Mouse (Mus musculus): ENCODE results near the gene Zbtb20. TPM values are rescaled to one million over a fixed set of nuclear protein-coding genes. Genes with fewer than 3 reads are reported as not detected.

The Zbtb20 gene
- total and polyA plus RNA-seq, 2 experiments from 2014 or later: 19.8 to 45.8 TPM

DNA sequence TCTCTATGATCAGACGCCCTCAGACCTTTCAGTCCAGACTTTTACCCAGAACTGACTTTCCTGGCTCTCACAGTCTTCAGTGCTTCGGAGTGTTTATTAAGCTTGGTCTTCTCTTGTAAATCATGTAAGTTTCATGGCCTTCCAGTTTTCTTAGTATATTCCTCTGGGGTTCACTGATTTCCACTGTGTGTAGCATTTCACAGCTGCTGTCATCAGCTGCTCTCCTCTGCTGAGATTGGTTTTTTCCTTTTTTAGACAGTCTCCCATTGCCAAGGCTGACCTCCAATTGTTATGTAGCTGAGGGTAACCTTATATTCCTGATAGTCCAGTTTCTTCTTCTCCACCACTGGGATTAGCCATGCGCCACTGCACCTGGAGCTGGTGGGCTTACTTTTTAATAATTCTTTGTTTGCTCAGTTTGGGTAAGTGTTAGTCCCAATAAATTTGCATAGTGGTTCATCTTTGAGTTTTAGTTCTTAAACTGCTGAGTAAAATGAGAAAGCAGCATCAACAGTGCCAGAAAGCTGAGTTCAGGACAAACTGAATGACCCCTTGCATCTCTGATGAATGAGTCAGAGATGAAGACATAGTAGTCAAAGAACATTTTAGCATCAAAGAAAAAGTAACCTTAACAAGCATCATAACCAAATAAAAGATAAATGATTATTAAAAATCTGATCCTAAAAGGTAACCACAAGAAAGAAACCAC is 380.7 kb downstream of the Zbtb20 start:
- TF ChIP-seq EP300 (IDR thresholded peaks at IDR 0.05; ENCODE audit: low read depth) (no peak), CTCF (IDR thresholded peaks at IDR 0.05; ENCODE audit: low read depth) (no peak)
- WGBS: 84% methylated on average over 3 of the region's 3 CpGs
- H3K4me1 ChIP-seq (ENCODE audit: control insufficient read depth, insufficient read depth): 0 out of 2 replicates have a peak, but pooled peaks cover 5% of the 10 kb centered on the region
- DNase-seq (ENCODE audit: low spot score): no peak
- H3K9ac ChIP-seq (replicated peaks; ENCODE audit: low read depth, low read length): no peak overlapping the region
- H3K36me3 ChIP-seq (replicated peaks; ENCODE audit: control insufficient read depth, insufficient read depth, low read length): no peaks in the 10 kb centered on the region
- no peak overlapping the region for H3K4me2 ChIP-seq (ENCODE audit: low read depth, low read length)
- ATAC-seq (ENCODE audit: insufficient read depth, low read depth): no peak
- H3K4me3 ChIP-seq (ENCODE audit: low read depth, low read length): no peak overlapping the region
- H3K27me3 ChIP-seq (ENCODE audit: control insufficient read depth, insufficient read depth, low read length): no peaks in the 10 kb centered on the region
- H3K27ac ChIP-seq (ENCODE audit: low read depth): no peak overlapping the region
- no peaks in the 10 kb centered on the region for H3K9me3 ChIP-seq (replicated peaks; ENCODE audit: control insufficient read depth, low read length)

- WGBS: 73% methylated on average over 1 of the region's 1 CpGs
- H3K36me3 ChIP-seq (replicated peaks; ENCODE audit: control insufficient read depth, insufficient read depth, low read length): no peaks in the 10 kb centered on the region
Observed at GRCm38 (mm10) chr16:43256900-43257281, 381.2 kb downstream of the Zbtb20 start.

GRCm38 (mm10) chr16:43259466-43259865 is 383.8 kb downstream of the Zbtb20 start:
- 66% methylated on average over 1 of the region's 1 CpGs for WGBS

More at GRCm38 (mm10) chr16:43256900-43257281, 381.2 kb downstream of the Zbtb20 start:
- Histone ChIP-seq H3K9ac (replicated peaks; ENCODE audit: low read depth, low read length) (no peak overlapping the region), H3K4me3 (ENCODE audit: low read depth, low read length) (no peak overlapping the region), H3K4me2 (ENCODE audit: low read depth, low read length) (no peak overlapping the region), H3K27ac (ENCODE audit: low read depth) (no peak overlapping the region), H3K9me3 (replicated peaks; ENCODE audit: control insufficient read depth, low read length) (no peaks in the 10 kb centered on the region), H3K27me3 (ENCODE audit: control insufficient read depth, insufficient read depth, low read length) (no peaks in the 10 kb centered on the region), H3K4me1 (ENCODE audit: control insufficient read depth, insufficient read depth) (0 out of 2 replicates have a peak, but pooled peaks cover 5% of the 10 kb centered on the region)
- ATAC-seq (ENCODE audit: insufficient read depth, low read depth) (no peak), DNase-seq (ENCODE audit: low spot score) (no peak)
- TF ChIP-seq EP300 (IDR thresholded peaks at IDR 0.05; ENCODE audit: low read depth): no peak
- TF ChIP-seq CTCF (IDR thresholded peaks at IDR 0.05; ENCODE audit: low read depth): no peak

DNA sequence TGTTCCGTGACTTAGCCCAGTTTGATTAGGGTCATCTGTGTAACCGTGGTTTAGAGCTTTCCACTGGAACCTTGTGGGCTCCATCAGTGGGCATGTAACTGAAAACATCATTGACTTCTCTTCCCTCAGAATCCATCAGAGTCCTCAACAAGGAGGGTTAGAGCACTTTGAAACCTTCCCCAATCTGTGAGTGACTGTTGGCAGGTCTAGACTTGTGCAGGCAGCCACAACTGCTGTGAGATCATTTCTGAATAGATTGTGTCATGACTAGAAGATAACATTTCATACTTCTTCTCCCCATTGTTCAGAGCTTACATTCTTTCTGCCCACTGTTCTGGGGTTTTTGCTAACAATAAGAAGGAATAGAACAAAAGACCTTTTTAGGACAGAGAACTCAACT is 385.2 kb downstream of the Zbtb20 start:
- TF ChIP-seq CTCF (IDR thresholded peaks at IDR 0.05; ENCODE audit: low read depth) (no peak), EP300 (IDR thresholded peaks at IDR 0.05; ENCODE audit: low read depth) (no peak)
- no peak overlapping the region for H3K9ac ChIP-seq (replicated peaks; ENCODE audit: low read depth, low read length)
- no peak overlapping the region for H3K4me3 ChIP-seq (ENCODE audit: low read depth, low read length)
- H3K4me2 ChIP-seq (ENCODE audit: low read depth, low read length): no peak overlapping the region
- H3K4me1 ChIP-seq (ENCODE audit: control insufficient read depth, insufficient read depth): no peaks in the 10 kb centered on the region
- H3K27me3 ChIP-seq (ENCODE audit: control insufficient read depth, insufficient read depth, low read length): no peaks in the 10 kb centered on the region
- no peak overlapping the region for H3K27ac ChIP-seq (ENCODE audit: low read depth)
- DNase-seq (ENCODE audit: low spot score): no peak
- H3K36me3 ChIP-seq (replicated peaks; ENCODE audit: control insufficient read depth, insufficient read depth, low read length): no peaks in the 10 kb centered on the region
- 71% methylated on average over 2 of the region's 2 CpGs for WGBS
- no peaks in the 10 kb centered on the region for H3K9me3 ChIP-seq (replicated peaks; ENCODE audit: control insufficient read depth, low read length)
- ATAC-seq (ENCODE audit: insufficient read depth, low read depth): no peak

More at GRCm38 (mm10) chr16:43259466-43259865, 383.8 kb downstream of the Zbtb20 start:
- TF ChIP-seq CTCF (IDR thresholded peaks at IDR 0.05; ENCODE audit: low read depth) (no peak), EP300 (IDR thresholded peaks at IDR 0.05; ENCODE audit: low read depth) (no peak)
- H3K9ac ChIP-seq (replicated peaks; ENCODE audit: low read depth, low read length): no peak overlapping the region
- no peak overlapping the region for H3K4me3 ChIP-seq (ENCODE audit: low read depth, low read length)
- DNase-seq (ENCODE audit: low spot score): no peak
- H3K4me2 ChIP-seq (ENCODE audit: low read depth, low read length): no peak overlapping the region
- H3K9me3 ChIP-seq (replicated peaks; ENCODE audit: control insufficient read depth, low read length): no peaks in the 10 kb centered on the region
- H3K27ac ChIP-seq (ENCODE audit: low read depth): no peak overlapping the region
- H3K4me1 ChIP-seq (ENCODE audit: control insufficient read depth, insufficient read depth): no peaks in the 10 kb centered on the region
- no peak for ATAC-seq (ENCODE audit: insufficient read depth, low read depth)
- H3K36me3 ChIP-seq (replicated peaks; ENCODE audit: control insufficient read depth, insufficient read depth, low read length): no peaks in the 10 kb centered on the region
- H3K27me3 ChIP-seq (ENCODE audit: control insufficient read depth, insufficient read depth, low read length): no peaks in the 10 kb centered on the region

GRCm38 (mm10) chr16:43274057-43274595 is 398.4 kb downstream of the Zbtb20 start:
- Histone ChIP-seq H3K36me3 (replicated peaks; ENCODE audit: control insufficient read depth, insufficient read depth, low read length) (no peaks in the 10 kb centered on the region), H3K4me2 (ENCODE audit: low read depth, low read length) (no peak overlapping the region), H3K27ac (ENCODE audit: low read depth) (no peak overlapping the region), H3K27me3 (ENCODE audit: control insufficient read depth, insufficient read depth, low read length) (no peaks in the 10 kb centered on the region), H3K9ac (replicated peaks; ENCODE audit: low read depth, low read length) (no peak overlapping the region), H3K9me3 (replicated peaks; ENCODE audit: control insufficient read depth, low read length) (no peaks in the 10 kb centered on the region), H3K4me3 (ENCODE audit: low read depth, low read length) (no peak overlapping the region), H3K4me1 (ENCODE audit: control insufficient read depth, insufficient read depth) (peaks cover 4% of the 10 kb centered on the region; the same call in 1 of the 2 replicates)
- WGBS: 16% methylated on average over 2 of the region's 2 CpGs
- DNase-seq (ENCODE audit: low spot score) (peak; percentile 19), ATAC-seq (ENCODE audit: insufficient read depth, low read depth) (no peak)
- TF ChIP-seq EP300 (IDR thresholded peaks at IDR 0.05; ENCODE audit: low read depth) (no peak), CTCF (IDR thresholded peaks at IDR 0.05; ENCODE audit: low read depth) (no peak)

All from heart, postnatal 0 days (tissue).